Comparison of ENCODE assay signal across 8 mouse cellular contexts in the genomic region with DNA sequence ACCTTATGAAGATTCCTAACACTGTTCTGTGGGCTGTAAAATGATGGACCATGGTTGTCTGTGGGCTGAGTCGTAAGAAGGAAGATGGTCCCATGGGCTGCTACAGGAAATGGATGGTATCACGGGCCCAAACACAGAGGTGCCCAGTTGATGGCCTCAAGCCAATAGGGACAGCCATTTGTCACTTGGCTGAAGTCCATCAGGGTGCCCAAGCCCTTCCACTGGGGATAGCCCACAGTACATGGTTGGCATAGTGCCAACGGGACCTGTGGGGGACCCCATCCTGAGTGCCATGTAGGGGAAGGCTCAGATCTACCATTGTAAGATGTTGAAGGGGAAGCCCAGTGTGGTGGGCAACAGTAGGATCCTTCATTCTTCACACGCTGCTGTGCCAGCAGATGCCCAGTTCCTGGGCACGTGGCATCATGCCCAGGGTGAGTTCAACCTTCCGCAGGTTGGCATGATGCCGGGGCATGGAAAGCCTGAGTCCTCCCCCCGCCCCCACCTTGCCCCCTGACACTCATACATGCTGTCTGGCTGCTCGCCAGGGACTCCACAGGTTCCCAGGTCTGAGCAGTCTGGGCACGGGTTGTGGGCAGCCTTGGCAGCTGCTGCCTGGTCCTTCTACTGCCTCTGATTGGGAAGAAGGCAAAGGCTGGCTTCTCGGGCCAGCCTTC.
DNase-seq lines count a peak whose midpoint lies in the region; ATAC-seq and TF ChIP-seq lines count a peak whose summit lies in the region.

No protein-coding gene starts in this region.

- peaks cover 56% of the 10 kb centered on the region for H3K4me1 ChIP-seq in heart, embryonic 15.5 days (replicated peaks)
- H3K4me1 ChIP-seq in heart, embryonic 11.5 days (ENCODE audit: control insufficient read depth, insufficient read depth, low read length) = peaks cover 30% of the 10 kb centered on the region
- peaks cover 8% of the 10 kb centered on the region for H3K4me1 ChIP-seq in forebrain, postnatal 0 days (ENCODE audit: insufficient read depth)
- 0 out of 2 replicates have a peak, but pooled peaks cover 4% of the 10 kb centered on the region for H3K4me1 ChIP-seq in liver, embryonic 11.5 days (replicated peaks; ENCODE audit: control insufficient read depth, insufficient read depth, low read length)

- ATAC-seq in heart, embryonic 15.5 days (replicated peaks; ENCODE audit: insufficient number of reproducible peaks, insufficient read depth, low FRiP score, low read depth) = no peak; the same call in 1 of the 2 replicates
- ATAC-seq in heart, embryonic 11.5 days (replicated peaks; ENCODE audit: insufficient number of reproducible peaks, low FRiP score, low TSS enrichment) = no peak
- ATAC-seq in forebrain, postnatal 0 days = peak; percentile 67
- no peak for ATAC-seq in liver, embryonic 11.5 days (replicated peaks; ENCODE audit: low FRiP score)

- no peaks in the 10 kb centered on the region for H3K9me3 ChIP-seq in heart, embryonic 15.5 days (replicated peaks)
- no peaks in the 10 kb centered on the region for H3K9me3 ChIP-seq in heart, embryonic 11.5 days (replicated peaks; ENCODE audit: control insufficient read depth, low read length)
- no peaks in the 10 kb centered on the region for H3K9me3 ChIP-seq in forebrain, postnatal 0 days (ENCODE audit: low read length)
- H3K9me3 ChIP-seq in liver, embryonic 11.5 days (ENCODE audit: control insufficient read depth, low read length) = no peaks in the 10 kb centered on the region

- H3K4me2 ChIP-seq in heart, embryonic 15.5 days = no peak overlapping the region
- no peak overlapping the region for H3K4me2 ChIP-seq in heart, embryonic 11.5 days
- no peak overlapping the region for H3K4me2 ChIP-seq in forebrain, postnatal 0 days (ENCODE audit: low read depth)
- H3K4me2 ChIP-seq in liver, embryonic 11.5 days = no peak overlapping the region

- H3K4me3 ChIP-seq in heart, embryonic 15.5 days = no peak overlapping the region
- H3K4me3 ChIP-seq in heart, embryonic 11.5 days (ENCODE audit: low read depth, low read length) = no peak overlapping the region
- no peak overlapping the region for H3K4me3 ChIP-seq in forebrain, postnatal 0 days (ENCODE audit: low read depth, low read length)
- no peak overlapping the region for H3K4me3 ChIP-seq in liver, embryonic 11.5 days (ENCODE audit: low read depth, low read length)

- DNase-seq in adrenal gland, adult 8-10 months = peak; percentile 34
- DNase-seq in forebrain, postnatal 0 days = peak; percentile 77
- DNase-seq in lung, adult 18-20 months = peak; percentile 67 to 82
- no peak for DNase-seq in left cerebral cortex, adult 9 months (ENCODE audit: low spot score in 2 of 2)
- DNase-seq in liver, embryonic 11.5 days (ENCODE audit: low spot score) = no peak
- DNase-seq in spleen, postnatal 10 days (ENCODE audit: low spot score in 2 of 2) = no peak

- 68% methylated on average over 11 of the region's 11 CpGs for WGBS in heart, embryonic 15.5 days
- WGBS in heart, embryonic 11.5 days (ENCODE audit: insufficient replicate concordance) = 83% methylated on average over 11 of the region's 11 CpGs
- WGBS in forebrain, postnatal 0 days = 36% methylated on average over 11 of the region's 11 CpGs
- 86% methylated on average over 11 of the region's 11 CpGs for WGBS in liver, embryonic 11.5 days

- H3K9ac ChIP-seq in heart, embryonic 15.5 days = no peak overlapping the region
- H3K9ac ChIP-seq in heart, embryonic 11.5 days (ENCODE audit: low read depth, low read length) = no peak overlapping the region
- no peak overlapping the region for H3K9ac ChIP-seq in forebrain, postnatal 0 days
- H3K9ac ChIP-seq in liver, embryonic 11.5 days (ENCODE audit: low read depth, low read length) = no peak overlapping the region

- peak overlapping the region; percentile 54 for H3K27ac ChIP-seq in heart, embryonic 15.5 days
- H3K27ac ChIP-seq in heart, embryonic 11.5 days (ENCODE audit: low read depth, low read length) = no peak overlapping the region
- H3K27ac ChIP-seq in forebrain, postnatal 0 days (ENCODE audit: low read depth, low read length) = no peak overlapping the region
- H3K27ac ChIP-seq in liver, embryonic 11.5 days (ENCODE audit: low read depth, low read length) = no peak overlapping the region

- no peaks in the 10 kb centered on the region for H3K36me3 ChIP-seq in heart, embryonic 15.5 days
- H3K36me3 ChIP-seq in heart, embryonic 11.5 days (ENCODE audit: control insufficient read depth, insufficient read depth, low read length) = no peaks in the 10 kb centered on the region
- no peaks in the 10 kb centered on the region for H3K36me3 ChIP-seq in forebrain, postnatal 0 days (ENCODE audit: insufficient read depth)
- H3K36me3 ChIP-seq in liver, embryonic 11.5 days (ENCODE audit: control insufficient read depth, insufficient read depth, low read length) = no peaks in the 10 kb centered on the region

- TF ChIP-seq CTCF in forebrain, postnatal 0 days (IDR thresholded peaks at IDR 0.05; ENCODE audit: low read depth) = no peak

- no peaks in the 10 kb centered on the region for H3K27me3 ChIP-seq in heart, embryonic 15.5 days
- H3K27me3 ChIP-seq in heart, embryonic 11.5 days (ENCODE audit: control insufficient read depth, insufficient read depth, low read length) = no peaks in the 10 kb centered on the region
- H3K27me3 ChIP-seq in forebrain, postnatal 0 days (ENCODE audit: insufficient read depth, low read length) = peaks cover 19% of the 10 kb centered on the region
- H3K27me3 ChIP-seq in liver, embryonic 11.5 days (replicated peaks; ENCODE audit: control insufficient read depth, insufficient read depth, low read length) = peaks cover 16% of the 10 kb centered on the region

Comparison
In these comparisons a context has a peak if more than half of its experiments do, and no peak if none do; other contexts are left out.
1. DNase-seq: peak in adrenal gland, adult 8-10 months (single experiment), forebrain, postnatal 0 days (single experiment) and lung, adult 18-20 months (2 of 2); none in left cerebral cortex, adult 9 months (0 of 2), liver, embryonic 11.5 days (single experiment) and spleen, postnatal 10 days (0 of 2).